Mouse (Mus musculus): ENCODE measurements around the gene Glis2. TPM values are rescaled to one million over a fixed set of nuclear protein-coding genes. Genes with fewer than 3 reads are reported as not detected.

The Glis2 gene
- polyA plus RNA-seq, 1 experiment from 2014 or later = 17.7 TPM

GRCm38 (mm10) chr16:4584438-4584837 is 10.1 kb upstream of the Glis2 start:
- ATAC-seq (replicated peaks; ENCODE audit: insufficient number of reproducible peaks, insufficient read depth, low FRiP score, low read depth) = no peak
- no peaks in the 10 kb centered on the region for H3K27me3 ChIP-seq

GRCm38 (mm10) chr16:4585642-4586530 is 8.6 kb upstream of the Glis2 start:
- H3K36me3 ChIP-seq = peaks cover 9% of the 10 kb centered on the region
- H3K27me3 ChIP-seq = no peaks in the 10 kb centered on the region
- no peak; the same call in 1 of the 2 replicates for ATAC-seq (replicated peaks; ENCODE audit: insufficient number of reproducible peaks, insufficient read depth, low FRiP score, low read depth)
- peak overlapping the region; percentile 48 for H3K9ac ChIP-seq
- peaks cover 20% of the 10 kb centered on the region for H3K4me1 ChIP-seq (replicated peaks)
- peak overlapping the region; percentile 48 for H3K4me3 ChIP-seq
- H3K4me2 ChIP-seq = peak overlapping the region; percentile 68
- WGBS = 7% methylated on average over 14 of the region's 14 CpGs
- no peaks in the 10 kb centered on the region for H3K9me3 ChIP-seq (replicated peaks)
- H3K27ac ChIP-seq = peak overlapping the region; percentile 91

More at GRCm38 (mm10) chr16:4584438-4584837, 10.1 kb upstream of the Glis2 start:
- Histone ChIP-seq H3K4me3 (no peak overlapping the region), H3K9me3 (replicated peaks) (no peaks in the 10 kb centered on the region), H3K4me1 (replicated peaks) (peaks cover 20% of the 10 kb centered on the region), H3K36me3 (no peaks in the 10 kb centered on the region), H3K27ac (no peak overlapping the region), H3K9ac (no peak overlapping the region), H3K4me2 (no peak overlapping the region)
- 64% methylated on average over 5 of the region's 5 CpGs for WGBS

GRCm38 (mm10) chr16:4586531-4587123 is 7.9 kb upstream of the Glis2 start:
- Histone ChIP-seq H3K4me1 (replicated peaks) (peaks cover 20% of the 10 kb centered on the region), H3K4me3 (peak overlapping the region; percentile 48), H3K27ac (peak overlapping the region; percentile 91), H3K36me3 (peaks cover 12% of the 10 kb centered on the region), H3K9ac (peak overlapping the region; percentile 48), H3K27me3 (no peaks in the 10 kb centered on the region), H3K9me3 (replicated peaks) (no peaks in the 10 kb centered on the region), H3K4me2 (peak overlapping the region; percentile 68)
- under 1% methylated on average over 43 of the region's 43 CpGs for WGBS
- peak; percentile 98 for ATAC-seq (replicated peaks; ENCODE audit: insufficient number of reproducible peaks, insufficient read depth, low FRiP score, low read depth)

GRCm38 (mm10) chr16:4587516-4588210 is 6.8 kb upstream of the Glis2 start:
- 37% methylated on average over 5 of the region's 5 CpGs for WGBS
- H3K27me3 ChIP-seq = no peaks in the 10 kb centered on the region
- H3K27ac ChIP-seq = peak overlapping the region; percentile 91
- no peak for ATAC-seq (replicated peaks; ENCODE audit: insufficient number of reproducible peaks, insufficient read depth, low FRiP score, low read depth)
- H3K9ac ChIP-seq = no peak overlapping the region
- no peak overlapping the region for H3K4me3 ChIP-seq
- peaks cover 30% of the 10 kb centered on the region for H3K4me1 ChIP-seq (replicated peaks)
- H3K36me3 ChIP-seq = peaks cover 12% of the 10 kb centered on the region
- H3K4me2 ChIP-seq = peak overlapping the region; percentile 68
- H3K9me3 ChIP-seq (replicated peaks) = no peaks in the 10 kb centered on the region

- no peaks in the 10 kb centered on the region for H3K9me3 ChIP-seq (replicated peaks)
- H3K27me3 ChIP-seq = no peaks in the 10 kb centered on the region
- no peak overlapping the region for H3K4me3 ChIP-seq
- no peak for ATAC-seq (replicated peaks; ENCODE audit: insufficient number of reproducible peaks, insufficient read depth, low FRiP score, low read depth)
- peaks cover 43% of the 10 kb centered on the region for H3K4me1 ChIP-seq (replicated peaks)
- WGBS = 93% methylated on average over 9 of the region's 9 CpGs
- no peak overlapping the region for H3K4me2 ChIP-seq
- peaks cover 12% of the 10 kb centered on the region for H3K36me3 ChIP-seq
- H3K27ac ChIP-seq = no peak overlapping the region
- H3K9ac ChIP-seq = no peak overlapping the region
These were observed 4.3 kb upstream of the Glis2 start for GRCm38 (mm10) chr16:4590236-4590635.

GRCm38 (mm10) chr16:4592909-4593875 is 1.3 kb upstream of the Glis2 start:
- ATAC-seq (replicated peaks; ENCODE audit: insufficient number of reproducible peaks, insufficient read depth, low FRiP score, low read depth) = no peak
- Histone ChIP-seq H3K4me3 (peak overlapping the region; percentile 92), H3K27ac (peak overlapping the region; percentile 96), H3K36me3 (peaks cover 12% of the 10 kb centered on the region), H3K9ac (peak overlapping the region; percentile 93), H3K4me2 (peak overlapping the region; percentile 76), H3K27me3 (no peaks in the 10 kb centered on the region), H3K9me3 (replicated peaks) (no peaks in the 10 kb centered on the region), H3K4me1 (replicated peaks) (peaks cover 52% of the 10 kb centered on the region)
- 14% methylated on average over 32 of the region's 32 CpGs for WGBS

GRCm38 (mm10) chr16:4594814-4595526 is 457 bp downstream of the Glis2 start:
- no peaks in the 10 kb centered on the region for H3K27me3 ChIP-seq
- no peaks in the 10 kb centered on the region for H3K9me3 ChIP-seq (replicated peaks)
- H3K4me3 ChIP-seq = peak overlapping the region; percentile 92
- peak overlapping the region; percentile 96 for H3K27ac ChIP-seq
- H3K9ac ChIP-seq = peak overlapping the region; percentile 93
- H3K4me2 ChIP-seq = peak overlapping the region; percentile 76
- peaks cover 70% of the 10 kb centered on the region for H3K4me1 ChIP-seq (replicated peaks)
- ATAC-seq (replicated peaks; ENCODE audit: insufficient number of reproducible peaks, insufficient read depth, low FRiP score, low read depth) = peak; percentile 31
- H3K36me3 ChIP-seq = peaks cover 12% of the 10 kb centered on the region
- 1% methylated on average over 51 of the region's 52 CpGs for WGBS

GRCm38 (mm10) chr16:4595527-4595963 is 1.0 kb downstream of the Glis2 start:
- 3% methylated on average over 5 of the region's 5 CpGs for WGBS

GRCm38 (mm10) chr16:4596141-4596728 is 1.7 kb downstream of the Glis2 start:
- Histone ChIP-seq H3K4me1 (replicated peaks) (peaks cover 83% of the 10 kb centered on the region), H3K27me3 (no peaks in the 10 kb centered on the region), H3K9me3 (replicated peaks) (no peaks in the 10 kb centered on the region), H3K36me3 (no peaks in the 10 kb centered on the region; the same call in 1 of the 2 replicates), H3K27ac (peak overlapping the region; percentile 96), H3K4me2 (peak overlapping the region; percentile 76), H3K4me3 (peak overlapping the region; percentile 92), H3K9ac (peak overlapping the region; percentile 93)
- ATAC-seq (replicated peaks; ENCODE audit: insufficient number of reproducible peaks, insufficient read depth, low FRiP score, low read depth) = no peak
- 19% methylated on average over 3 of the region's 3 CpGs for WGBS

More at GRCm38 (mm10) chr16:4595527-4595963, 1.0 kb downstream of the Glis2 start:
- no peak for ATAC-seq (replicated peaks; ENCODE audit: insufficient number of reproducible peaks, insufficient read depth, low FRiP score, low read depth)
- Histone ChIP-seq H3K27ac (peak overlapping the region; percentile 96), H3K4me1 (replicated peaks) (peaks cover 76% of the 10 kb centered on the region), H3K9ac (peak overlapping the region; percentile 93), H3K4me2 (peak overlapping the region; percentile 76), H3K9me3 (replicated peaks) (no peaks in the 10 kb centered on the region), H3K36me3 (peaks cover 6% of the 10 kb centered on the region), H3K4me3 (peak overlapping the region; percentile 92), H3K27me3 (no peaks in the 10 kb centered on the region)
